Mouse (Mus musculus): ENCODE results near the gene Cntfr.

Cntfr gene

GRCm38 (mm10) chr4:41615661-41616599 is 81.0 kb downstream of the Cntfr start:
- in situ Hi-C loops (cut with MboI): no loop called here

- in situ Hi-C loops (cut with MboI): no loop called here
Observed at GRCm38 (mm10) chr4:41614156-41614555, 82.7 kb downstream of the Cntfr start.

- in situ Hi-C loops (cut with MboI): no loop called here
Observed at GRCm38 (mm10) chr4:41612166-41612565, 84.7 kb downstream of the Cntfr start.

DNA sequence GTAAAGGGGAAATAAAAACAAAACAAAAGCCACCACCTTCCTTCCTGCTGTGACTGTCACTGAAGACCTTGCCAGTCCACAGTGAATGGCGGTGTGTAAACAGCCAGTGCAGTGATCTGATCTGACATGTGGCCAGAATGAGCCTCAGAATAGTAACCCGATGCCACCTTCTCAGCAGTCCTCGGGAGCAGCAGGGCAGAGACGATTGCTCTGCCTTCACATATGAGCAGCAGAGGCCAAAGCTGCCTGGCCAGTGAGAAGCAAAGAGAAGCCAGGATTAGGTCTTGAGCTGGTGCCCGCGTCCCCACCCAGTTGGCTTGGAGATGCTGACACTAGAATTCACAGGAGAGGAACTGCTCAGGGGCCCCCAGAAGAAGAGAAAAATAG is 86.3 kb downstream of the Cntfr start:
- in situ Hi-C loops (cut with MboI): no loop called here

DNA sequence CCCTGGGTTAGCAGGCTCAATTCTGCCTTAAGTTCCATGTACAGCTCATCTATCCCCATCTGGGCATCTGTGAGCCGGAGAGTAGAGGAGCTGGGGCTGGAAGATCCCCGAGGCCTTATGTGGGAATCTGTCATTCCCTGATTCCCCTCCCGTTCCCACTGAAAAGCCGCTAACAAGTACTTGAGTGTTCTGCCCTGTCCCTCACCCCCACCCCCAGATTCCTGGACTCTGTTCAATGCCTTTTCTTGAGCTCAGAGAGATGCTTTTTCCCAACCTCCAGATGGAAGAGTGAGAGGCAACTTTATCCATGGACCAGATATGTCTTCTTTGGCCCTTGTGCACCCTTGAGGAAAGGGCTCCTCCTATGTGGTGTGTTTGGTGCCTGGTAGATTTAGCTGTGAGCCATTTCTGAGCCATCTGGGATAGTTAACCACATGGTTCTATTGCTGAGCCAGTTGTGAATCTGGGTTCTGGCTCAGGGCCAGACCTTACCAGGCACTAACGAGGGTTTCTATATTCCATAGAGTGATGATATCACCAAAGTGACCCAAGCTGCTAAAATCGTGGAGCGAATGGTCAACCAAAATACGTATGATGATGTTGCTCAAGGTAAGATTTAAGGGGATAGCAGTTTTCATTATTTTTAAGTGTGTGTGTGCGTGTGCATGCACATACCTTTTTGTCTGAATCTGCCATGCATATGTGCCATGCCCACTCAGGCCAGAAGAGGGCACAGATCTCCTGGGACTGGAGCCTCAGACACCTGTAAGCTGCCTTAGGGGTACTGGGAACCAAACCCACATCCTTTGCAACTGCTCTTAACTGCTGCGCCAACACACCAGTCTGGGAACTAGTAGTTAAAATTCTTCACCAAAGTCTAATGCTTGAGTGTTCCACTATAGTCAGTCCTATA is 87.0 kb downstream of the Cntfr start:
- in situ Hi-C loops (cut with MboI): no loop called here
